Mouse (Mus musculus): ENCODE measurements at regions not wholly inside any gene's neighbourhood (a gene's known extent, or its start where the extent isn't known, plus 50 kb on each side); places are given as distances from the start of the nearest gene placed in this dataset.

GRCm38 (mm10) chr11:17733075-17733474, 220.6 kb downstream of the Etaa1 start:
- DNase-seq (ENCODE audit: low spot score in 2 of 2), result no peak

GRCm38 (mm10) chr11:17734519-17734918, 219.2 kb downstream of the Etaa1 start:
- no peak for DNase-seq (ENCODE audit: low spot score in 2 of 2)

GRCm38 (mm10) chr11:17738879-17739278, 214.8 kb downstream of the Etaa1 start:
- no peak for DNase-seq (ENCODE audit: low spot score in 2 of 2)

GRCm38 (mm10) chr11:17743821-17744220, 209.9 kb downstream of the Etaa1 start:
- DNase-seq (ENCODE audit: low spot score in 2 of 2), result no peak

- no peak for DNase-seq (ENCODE audit: low spot score in 2 of 2)
Measured at GRCm38 (mm10) chr11:17750345-17750744, 203.3 kb downstream of the Etaa1 start.

- DNase-seq (ENCODE audit: low spot score in 2 of 2), result no peak
Measured at GRCm38 (mm10) chr11:17759224-17759623, 194.5 kb downstream of the Etaa1 start.

- DNase-seq (ENCODE audit: low spot score in 2 of 2), result no peak
Measured at GRCm38 (mm10) chr11:17763411-17763810, 190.3 kb downstream of the Etaa1 start.

GRCm38 (mm10) chr11:17764146-17764545, 189.5 kb downstream of the Etaa1 start:
- DNase-seq (ENCODE audit: low spot score in 2 of 2), result no peak

- DNase-seq (ENCODE audit: low spot score in 2 of 2), result no peak
Measured at GRCm38 (mm10) chr11:17768345-17768759, 185.3 kb downstream of the Etaa1 start.

- no peak for DNase-seq (ENCODE audit: low spot score in 2 of 2)
Measured at GRCm38 (mm10) chr11:17768837-17769466, 184.7 kb downstream of the Etaa1 start.

- no peak for DNase-seq (ENCODE audit: low spot score in 2 of 2)
Measured at GRCm38 (mm10) chr11:17797632-17798031, 156.0 kb downstream of the Etaa1 start.

- no peak for DNase-seq (ENCODE audit: low spot score in 2 of 2)
Measured at GRCm38 (mm10) chr11:17807851-17808250, 145.8 kb downstream of the Etaa1 start.

- DNase-seq (ENCODE audit: low spot score in 2 of 2), result no peak
Measured at GRCm38 (mm10) chr11:17811829-17812559, 141.7 kb downstream of the Etaa1 start.

GRCm38 (mm10) chr11:17842642-17843041, 111.0 kb downstream of the Etaa1 start:
- DNase-seq (ENCODE audit: low spot score in 2 of 2), result no peak

- peak; percentile 18 to 28 for DNase-seq (ENCODE audit: low spot score in 2 of 2)
Measured at GRCm38 (mm10) chr11:17852405-17852804, 101.3 kb downstream of the Etaa1 start.

- DNase-seq (ENCODE audit: low spot score in 2 of 2), result no peak
Measured at GRCm38 (mm10) chr11:17853246-17853804, 100.3 kb downstream of the Etaa1 start.

- DNase-seq (ENCODE audit: low spot score in 2 of 2), result no peak
Measured at GRCm38 (mm10) chr11:17853832-17854231, 99.8 kb downstream of the Etaa1 start.

- DNase-seq (ENCODE audit: low spot score in 2 of 2), result no peak
Measured at GRCm38 (mm10) chr11:17859364-17860131, 94.1 kb downstream of the Etaa1 start.

- no peak for DNase-seq (ENCODE audit: low spot score in 2 of 2)
Measured at GRCm38 (mm10) chr11:17864833-17865397, 88.8 kb downstream of the Etaa1 start.

- no peak for DNase-seq (ENCODE audit: low spot score in 2 of 2)
Measured at GRCm38 (mm10) chr11:17870690-17871089, 83.0 kb downstream of the Etaa1 start.

- no peak for DNase-seq (ENCODE audit: low spot score in 2 of 2)
Measured at GRCm38 (mm10) chr11:17871920-17872319, 81.8 kb downstream of the Etaa1 start.
